Mouse (Mus musculus) liver, embryonic 13.5 days (tissue): ENCODE measurements at regions not wholly inside any gene's neighbourhood (a gene's known extent, or its start where the extent isn't known, plus 50 kb on each side); places are given as distances from the start of the nearest gene placed in this dataset.

ENCODE experiments used
- ATAC-seq: fragments of 200-750 bp; cut with Nextera tagmentation; 2 replicates; pipeline ENCODE4 v1.8.0; 2017; ENCODE audit warnings: low read depth, mild to moderate bottlenecking, moderate number of reproducible peaks, moderate library complexity
- DNase-seq: peaks from one replicate; pipeline ENCODE4 v3.0.0; 2022
- H3K27ac ChIP-seq: fragments of 300-500 bp; sonication (generic); 2 replicates; pipeline ENCODE4 v1.5.1; 2015; ENCODE audit warnings: moderate library complexity, mild to moderate bottlenecking, inconsistent platforms
- H3K27me3 ChIP-seq: fragments of 300-500 bp; sonication (generic); 2 replicates; pipeline ENCODE4 v1.6.1; 2015; ENCODE audit warnings: mild to moderate bottlenecking, inconsistent platforms
- H3K36me3 ChIP-seq: fragments of 300-500 bp; sonication (generic); 2 replicates; pipeline ENCODE4 v1.6.1; 2015; ENCODE audit warnings: mild to moderate bottlenecking, inconsistent platforms
- H3K4me1 ChIP-seq: fragments of 300-500 bp; sonication (generic); replicated peaks from 2 replicates; pipeline ENCODE4 v1.6.1; 2015; ENCODE audit warnings: inconsistent platforms
- H3K4me2 ChIP-seq: fragments of 300-500 bp; sonication (generic); 2 replicates; pipeline ENCODE4 v1.6.1; 2015; ENCODE audit warnings: inconsistent platforms, mild to moderate bottlenecking, moderate library complexity
- H3K4me3 ChIP-seq: fragments of 300-500 bp; sonication (generic); replicated peaks from 2 replicates; pipeline ENCODE4 v1.5.1; 2015; ENCODE audit warnings: mild to moderate bottlenecking, inconsistent platforms
- H3K9ac ChIP-seq: fragments of 300-500 bp; sonication (generic); 2 replicates; pipeline ENCODE4 v1.6.1; 2015; ENCODE audit warnings: mild to moderate bottlenecking, inconsistent platforms
- H3K9me3 ChIP-seq: fragments of 300-500 bp; sonication (generic); replicated peaks from 2 replicates; pipeline ENCODE4 v1.6.1; 2016; ENCODE audit warnings: inconsistent platforms
- WGBS: fragments of 180-500 bp; shearing (Covaris S2); methylation state at CpG from one replicate; pipeline ENCODE4 v1.1.7; 2015; ENCODE audit not compliant: insufficient replicate concordance; 5-methylcytosine and 5-hydroxymethylcytosine counted together

GRCm38 (mm10) chr15:51634726-51635125 lies 2250.0 kb upstream of the Gm7489 start:
- Histone ChIP-seq H3K27ac (no peak overlapping the region), H3K9ac (no peak overlapping the region), H3K4me3 (no peak overlapping the region), H3K4me2 (no peak overlapping the region), H3K36me3 (no peaks in the 10 kb centered on the region), H3K9me3 (no peaks in the 10 kb centered on the region), H3K27me3 (no peaks in the 10 kb centered on the region), H3K4me1 (no peaks in the 10 kb centered on the region)
- ATAC-seq (no peak), DNase-seq (no peak)
- WGBS = 66% methylated on average over 7 of the region's 7 CpGs

GRCm38 (mm10) chr15:51635129-51635920 lies 2249.4 kb upstream of the Gm7489 start:
- DNase-seq (no peak), ATAC-seq (no peak)
- Histone ChIP-seq H3K4me2 (no peak overlapping the region), H3K9me3 (no peaks in the 10 kb centered on the region), H3K27ac (no peak overlapping the region), H3K27me3 (no peaks in the 10 kb centered on the region), H3K4me1 (no peaks in the 10 kb centered on the region), H3K9ac (no peak overlapping the region), H3K36me3 (no peaks in the 10 kb centered on the region), H3K4me3 (no peak overlapping the region)
- WGBS = 59% methylated on average over 21 of the region's 21 CpGs

GRCm38 (mm10) chr15:51637570-51637969 lies 2247.1 kb upstream of the Gm7489 start:
- Histone ChIP-seq H3K36me3 (no peaks in the 10 kb centered on the region), H3K27me3 (no peaks in the 10 kb centered on the region), H3K4me2 (no peak overlapping the region), H3K27ac (no peak overlapping the region), H3K4me1 (no peaks in the 10 kb centered on the region), H3K9me3 (no peaks in the 10 kb centered on the region), H3K4me3 (no peak overlapping the region), H3K9ac (no peak overlapping the region)
- ATAC-seq = no peak
- WGBS = 78% methylated on average over 1 of the region's 1 CpGs
- no peak for DNase-seq

- DNase-seq (no peak), ATAC-seq (no peak)
- H3K9me3 ChIP-seq = no peaks in the 10 kb centered on the region
- no peak overlapping the region for H3K9ac ChIP-seq
- H3K36me3 ChIP-seq = no peaks in the 10 kb centered on the region
- no peak overlapping the region for H3K4me3 ChIP-seq
- WGBS = 66% methylated on average over 6 of the region's 6 CpGs
- no peaks in the 10 kb centered on the region for H3K27me3 ChIP-seq
- H3K4me1 ChIP-seq = no peaks in the 10 kb centered on the region
- no peak overlapping the region for H3K27ac ChIP-seq
- no peak overlapping the region for H3K4me2 ChIP-seq
These were observed 2240.9 kb upstream of the Gm7489 start for GRCm38 (mm10) chr15:51643772-51644311.

GRCm38 (mm10) chr15:51646304-51646703 lies 2238.4 kb upstream of the Gm7489 start:
- WGBS = 57% methylated on average over 2 of the region's 2 CpGs
- ATAC-seq = no peak

GRCm38 (mm10) chr15:51652497-51652896 lies 2232.2 kb upstream of the Gm7489 start:
- ATAC-seq (no peak), DNase-seq (no peak)
- no peak overlapping the region for H3K9ac ChIP-seq
- no peak overlapping the region for H3K4me2 ChIP-seq
- 43% methylated on average over 4 of the region's 4 CpGs for WGBS
- no peaks in the 10 kb centered on the region for H3K9me3 ChIP-seq
- no peaks in the 10 kb centered on the region for H3K4me1 ChIP-seq
- no peak overlapping the region for H3K27ac ChIP-seq
- no peak overlapping the region for H3K4me3 ChIP-seq
- H3K27me3 ChIP-seq = no peaks in the 10 kb centered on the region
- H3K36me3 ChIP-seq = no peaks in the 10 kb centered on the region

More at GRCm38 (mm10) chr15:51646304-51646703, 2238.4 kb upstream of the Gm7489 start:
- Histone ChIP-seq H3K4me3 (no peak overlapping the region), H3K27me3 (no peaks in the 10 kb centered on the region), H3K4me1 (no peaks in the 10 kb centered on the region), H3K9ac (no peak overlapping the region), H3K9me3 (no peaks in the 10 kb centered on the region), H3K4me2 (no peak overlapping the region), H3K36me3 (no peaks in the 10 kb centered on the region), H3K27ac (no peak overlapping the region)
- DNase-seq = no peak

GRCm38 (mm10) chr15:51657621-51658020 lies 2227.1 kb upstream of the Gm7489 start:
- DNase-seq (no peak), ATAC-seq (peak; percentile 57; the same call in 1 of the 2 replicates)
- H3K9ac ChIP-seq = no peak overlapping the region
- no peaks in the 10 kb centered on the region for H3K27me3 ChIP-seq
- no peaks in the 10 kb centered on the region for H3K36me3 ChIP-seq
- H3K4me2 ChIP-seq = no peak overlapping the region
- no peak overlapping the region for H3K27ac ChIP-seq
- no peaks in the 10 kb centered on the region for H3K4me1 ChIP-seq
- WGBS = 46% methylated on average over 1 of the region's 1 CpGs
- no peaks in the 10 kb centered on the region for H3K9me3 ChIP-seq
- H3K4me3 ChIP-seq = no peak overlapping the region

- Histone ChIP-seq H3K9me3 (no peaks in the 10 kb centered on the region), H3K4me3 (no peak overlapping the region), H3K27me3 (no peaks in the 10 kb centered on the region), H3K27ac (no peak overlapping the region), H3K9ac (no peak overlapping the region), H3K4me1 (no peaks in the 10 kb centered on the region; the same call in none of the 2 replicates), H3K36me3 (no peaks in the 10 kb centered on the region), H3K4me2 (no peak overlapping the region)
- DNase-seq (no peak), ATAC-seq (no peak)
- 55% methylated on average over 3 of the region's 3 CpGs for WGBS
These were observed 2216.4 kb upstream of the Gm7489 start for GRCm38 (mm10) chr15:51668340-51668739.

- Histone ChIP-seq H3K9ac (no peak overlapping the region), H3K27me3 (no peaks in the 10 kb centered on the region), H3K4me2 (no peak overlapping the region), H3K36me3 (no peaks in the 10 kb centered on the region), H3K4me1 (peaks cover 9% of the 10 kb centered on the region), H3K27ac (no peak overlapping the region), H3K4me3 (no peak overlapping the region), H3K9me3 (no peaks in the 10 kb centered on the region)
- ATAC-seq (no peak), DNase-seq (no peak)
- WGBS = 76% methylated on average over 18 of the region's 18 CpGs
These were observed 2212.9 kb upstream of the Gm7489 start for GRCm38 (mm10) chr15:51671667-51672372.

GRCm38 (mm10) chr15:51673483-51673882 lies 2211.2 kb upstream of the Gm7489 start:
- Histone ChIP-seq H3K27me3 (no peaks in the 10 kb centered on the region), H3K4me1 (peaks cover 9% of the 10 kb centered on the region), H3K9me3 (no peaks in the 10 kb centered on the region), H3K27ac (no peak overlapping the region), H3K4me2 (no peak overlapping the region), H3K9ac (no peak overlapping the region), H3K36me3 (no peaks in the 10 kb centered on the region), H3K4me3 (no peak overlapping the region)
- peak; percentile 55; the same call in 1 of the 2 replicates for ATAC-seq
- no peak for DNase-seq
- 35% methylated on average over 1 of the region's 1 CpGs for WGBS

GRCm38 (mm10) chr15:51675291-51675690 lies 2209.4 kb upstream of the Gm7489 start:
- no peak overlapping the region for H3K4me3 ChIP-seq
- no peak for ATAC-seq

More at GRCm38 (mm10) chr15:51675291-51675690, 2209.4 kb upstream of the Gm7489 start:
- no peak for DNase-seq
- peaks cover 9% of the 10 kb centered on the region for H3K4me1 ChIP-seq
- no peak overlapping the region for H3K4me2 ChIP-seq
- H3K9me3 ChIP-seq = no peaks in the 10 kb centered on the region
- H3K9ac ChIP-seq = no peak overlapping the region
- H3K27ac ChIP-seq = no peak overlapping the region
- H3K27me3 ChIP-seq = no peaks in the 10 kb centered on the region
- 48% methylated on average over 4 of the region's 4 CpGs for WGBS
- H3K36me3 ChIP-seq = no peaks in the 10 kb centered on the region
